Comparison of ENCODE assay signal across 8 mouse cellular contexts in the genomic region with DNA sequence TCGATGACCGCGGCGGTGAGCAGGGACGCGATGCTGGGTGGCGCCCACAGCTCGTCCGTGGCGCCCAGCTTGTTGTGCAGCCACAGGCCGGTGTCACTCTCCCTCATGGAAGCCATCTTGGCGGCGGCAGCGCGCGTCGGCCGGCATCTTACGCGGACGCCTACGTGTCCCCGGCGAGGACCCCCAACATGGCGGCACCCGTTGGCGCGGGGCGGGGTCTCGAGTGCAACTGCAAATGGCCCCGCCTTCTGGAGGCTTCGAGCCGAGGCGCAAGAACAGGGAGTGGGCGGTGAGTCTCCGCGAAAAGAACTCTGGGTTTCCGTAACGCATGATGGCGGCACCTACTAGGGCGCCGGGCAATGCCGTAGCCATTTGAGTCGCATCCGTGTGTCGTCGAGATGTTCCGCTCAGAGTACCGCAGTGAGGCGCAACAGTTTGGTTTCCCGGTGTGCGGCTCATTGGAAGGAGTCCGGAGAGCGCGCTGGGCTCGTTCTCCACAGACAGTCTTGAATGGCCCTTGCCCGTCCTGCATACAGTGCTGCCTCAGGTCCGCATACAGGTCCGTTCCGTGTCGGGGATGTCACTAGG. TPM values are rescaled to one million over a fixed set of nuclear protein-coding genes. Genes with fewer than 3 reads are reported as not detected.
A peak's percentile ranks its signal among the peaks of the same experiment; 100 is the strongest.
DNase-seq lines count a peak whose midpoint lies in the region; ATAC-seq lines count a peak whose summit lies in the region.

A gene (minus strand): TSS at position 294 of the 588 bp plus-strand sequence.

- under 1% methylated on average over 61 of the region's 61 CpGs for WGBS in hindbrain, embryonic 15.5 days

- peak within 1 kb of the TSS; percentile 86 for H3K9ac ChIP-seq in hindbrain, embryonic 15.5 days

- peak within 1 kb of the TSS; percentile 63 for H3K4me2 ChIP-seq in hindbrain, embryonic 15.5 days

- DNase-seq in T-cell, adult 2 months (ENCODE audit: low spot score), result peak; percentile 99
- peak; percentile 98 to 99 for DNase-seq in cerebellum, postnatal 36 days
- peak; percentile 99 to 100 for DNase-seq in frontal cortex, postnatal 36 days (ENCODE audit: low spot score in 2 of 2)
- DNase-seq in left cerebral cortex, adult 11 months (ENCODE audit: low spot score), result peak; percentile 99
- peak; percentile 99 for DNase-seq in lung, postnatal 4 days
- DNase-seq in retina, postnatal 7 days (ENCODE audit: low read depth, low spot score), result peak; percentile 97
- peak; percentile 98 for DNase-seq in urinary bladder, adult 2 months (ENCODE audit: low spot score)

- H3K4me3 ChIP-seq in hindbrain, embryonic 15.5 days, result peak within 1 kb of the TSS; percentile 95

- H3K27ac ChIP-seq in hindbrain, embryonic 15.5 days (replicated peaks), result peak within 1 kb of the TSS; percentile 96

- H3K36me3 ChIP-seq in hindbrain, embryonic 15.5 days, result 0 out of 2 replicates have a peak, but pooled peaks cover 3% of the 10 kb centered on the region

- peak; percentile 99 for ATAC-seq in hindbrain, embryonic 15.5 days (ENCODE audit: low FRiP score, low read depth)

- no peaks in the 10 kb centered on the region for H3K27me3 ChIP-seq in hindbrain, embryonic 15.5 days

- peaks cover 28% of the 10 kb centered on the region for H3K4me1 ChIP-seq in hindbrain, embryonic 15.5 days (replicated peaks)

- H3K9me3 ChIP-seq in hindbrain, embryonic 15.5 days, result no peaks in the 10 kb centered on the region

RNA-seq across cellular contexts. Expression of the gene that starts here (rescaled TPM):
- 40.5 and 44.3 TPM in 2 replicates for polyA plus RNA-seq in hindbrain, embryonic 15.5 days (2015; fragmentation: Nextera tagmentation; extraction: Ambion mirVana)
- 22.1 and 24.4 TPM in 2 replicates for polyA plus RNA-seq in urinary bladder, adult 2 months (2012; rRNA removed)

Comparison
In these comparisons a context has a peak if more than half of its experiments do, and no peak if none do; other contexts are left out.
1. Peak in every context shown above with its lines: DNase-seq, ATAC-seq, H3K4me3 ChIP-seq and H3K27ac ChIP-seq.